Comparison of ENCODE assay signal across 18 mouse cellular contexts in the genomic region with DNA sequence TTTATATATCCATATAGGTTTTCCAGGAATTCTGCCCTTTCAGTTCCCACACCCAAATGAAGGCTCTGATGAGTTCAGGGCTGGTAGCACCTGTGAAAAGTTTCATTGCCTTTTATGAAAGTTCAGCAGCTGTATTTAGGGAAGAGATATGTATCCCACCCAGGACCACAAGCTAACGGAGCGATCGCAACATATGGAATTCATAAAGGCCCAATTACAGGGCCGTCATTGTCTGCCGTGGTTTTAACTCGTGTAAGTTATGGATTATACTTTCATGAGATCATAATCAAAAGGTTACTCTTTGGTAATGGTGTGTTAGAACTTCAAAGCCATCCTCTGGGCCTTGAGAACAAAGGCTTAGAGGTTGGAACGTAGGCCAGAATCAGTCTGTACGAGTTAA. TPM values are rescaled to one million over a fixed set of nuclear protein-coding genes. Genes with fewer than 3 reads are reported as not detected.
"Had no signal": no experiment of that assay in that cellular context is flagged by ENCODE, and none has a peak within 500 bp of the region (broad histone marks: within the 10 kb centered on the region; RNA-seq: fewer than 3 reads in every experiment).

No protein-coding gene starts in this region.

- H3K4me2 ChIP-seq: lung, embryonic 14.5 days; midbrain, embryonic 12.5 days; neural tube, embryonic 12.5 days; stomach, embryonic 15.5 days had no signal

- H3K4me1 ChIP-seq: midbrain, embryonic 10.5 days; neural tube, embryonic 12.5 days had no signal

- H3K27ac ChIP-seq: midbrain, embryonic 10.5 days; midbrain, embryonic 12.5 days; neural tube, embryonic 12.5 days; stomach, embryonic 15.5 days; stomach, postnatal 0 days had no signal

- H3K4me3 ChIP-seq: midbrain, embryonic 10.5 days; midbrain, embryonic 12.5 days; neural tube, embryonic 12.5 days; stomach, embryonic 15.5 days had no signal

- H3K27me3 ChIP-seq: midbrain, embryonic 12.5 days; stomach, embryonic 15.5 days had no signal

- H3K36me3 ChIP-seq: midbrain, embryonic 10.5 days; midbrain, embryonic 12.5 days; neural tube, embryonic 12.5 days; stomach, embryonic 15.5 days had no signal

- DNase-seq: lung, adult 18-20 months; lung, embryonic 14.5 days; lung, postnatal 10 days; lung, postnatal 4 days; midbrain, embryonic 14.5 days; right cerebral cortex, postnatal 14 days; thymus, adult 2 months; thymus, postnatal 25 days; thymus, postnatal 4 days had no signal

- H3K9me3 ChIP-seq: midbrain, embryonic 10.5 days; midbrain, embryonic 12.5 days; neural tube, embryonic 12.5 days; stomach, embryonic 15.5 days had no signal

- H3K9ac ChIP-seq: lung, embryonic 14.5 days; midbrain, embryonic 12.5 days; neural tube, embryonic 12.5 days; stomach, embryonic 15.5 days had no signal

RNA-seq across cellular contexts. Expression of a gene that starts 28.9 kb away (rescaled TPM):
- total RNA-seq: megakaryocyte-erythroid progenitor cell, adult 5-6 weeks; monocyte, adult 5-6 weeks; neutrophil, adult 5-6 weeks had no signal
- polyA plus RNA-seq: spleen, adult 2 months had no signal
